Mouse (Mus musculus) bone marrow, adult 2 months (tissue): ENCODE measurements around the gene Cdc123.

ENCODE experiments used
- CTCF ChIP-seq: fragments of 200-500 bp; IDR thresholded peaks from 2 replicates; pipeline ENCODE4 v1.5.1; 2011; ENCODE audit warnings: low read length, control low read depth; ENCODE audit not compliant: control insufficient read depth, insufficient read depth
- POLR2A ChIP-seq: fragments of 200-500 bp; IDR thresholded peaks from 2 replicates; pipeline ENCODE4 v1.6.1; 2011; ENCODE audit warnings: low read depth, mild to moderate bottlenecking, control low read depth, low read length, borderline replicate concordance; ENCODE audit not compliant: control insufficient read depth

GRCm38 (mm10) chr2:5840815-5841214 is 4.1 kb downstream of the Cdc123 start:
- TF ChIP-seq POLR2A (no peak), CTCF (no peak)
